In the genomic region with DNA sequence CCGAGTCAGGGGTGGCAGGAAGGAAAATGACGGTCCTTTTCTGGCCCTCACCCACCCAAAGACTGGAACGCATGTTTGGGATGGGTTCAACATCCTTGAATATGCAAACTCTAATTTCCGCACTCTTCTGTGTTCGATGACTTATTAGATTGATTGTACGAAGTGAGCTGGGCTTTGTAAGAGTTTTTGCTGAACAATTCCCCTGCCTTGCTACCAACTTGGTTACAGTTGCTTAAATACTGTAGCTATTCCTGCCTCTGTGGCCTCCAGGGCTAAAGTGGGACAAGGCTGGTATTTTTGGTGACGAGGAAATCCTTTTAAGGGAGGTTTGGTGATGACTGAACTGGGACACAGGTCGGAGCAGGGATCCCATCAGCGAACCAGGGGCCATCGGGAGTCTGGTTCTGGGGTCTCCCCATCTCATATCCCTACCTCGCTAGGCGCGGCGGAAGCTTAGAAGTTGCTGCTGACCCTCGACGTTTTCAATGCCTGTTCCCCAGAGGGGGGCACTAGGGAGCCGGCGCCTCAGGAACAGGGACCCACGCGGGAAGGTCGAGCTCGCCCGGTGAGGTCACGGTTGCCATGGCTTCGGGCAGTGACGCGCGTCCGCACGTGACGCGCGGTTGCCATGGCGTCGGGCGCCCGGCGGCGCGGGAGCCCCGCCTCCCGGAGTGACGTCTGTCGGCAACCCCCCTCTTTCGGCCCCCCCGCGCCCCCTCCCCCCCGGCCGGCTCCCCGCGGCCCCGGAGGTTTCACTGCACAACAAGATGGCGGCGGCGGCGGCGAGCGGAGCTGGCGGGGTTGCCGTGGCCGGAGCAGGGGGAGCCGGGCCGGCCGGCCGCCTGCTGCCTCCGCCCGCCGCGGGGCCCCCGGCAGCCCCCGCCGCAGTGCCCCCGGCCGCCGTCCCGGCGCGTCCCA, we compare ENCODE assay signal across 8 mouse cellular contexts. TPM values are rescaled to one million over a fixed set of nuclear protein-coding genes. Genes with fewer than 3 reads are reported as not detected.
A peak's percentile ranks its signal among the peaks of the same experiment; 100 is the strongest.
DNase-seq lines count a peak whose midpoint lies in the region; ATAC-seq and TF ChIP-seq lines count a peak whose summit lies in the region.

A gene (minus strand): TSS at position 600 of the 918 bp plus-strand sequence.
A gene (plus strand): TSS at position 730 of the 918 bp plus-strand sequence.

- no peaks in the 10 kb centered on the region for H3K27me3 ChIP-seq in lung, embryonic 15.5 days

- H3K4me1 ChIP-seq in lung, embryonic 15.5 days = peaks cover 53% of the 10 kb centered on the region
- peaks cover 12% of the 10 kb centered on the region for H3K4me1 ChIP-seq in olfactory bulb, adult 2 months (ENCODE audit: control insufficient read depth, insufficient read depth, low read length)

- H3K36me3 ChIP-seq in lung, embryonic 15.5 days = no peaks in the 10 kb centered on the region

- peak within 1 kb of the TSS; percentile 99 for H3K4me3 ChIP-seq in lung, embryonic 15.5 days
- H3K4me3 ChIP-seq in olfactory bulb, adult 2 months (ENCODE audit: insufficient read depth, low read depth, low read length) = peak within 1 kb of the TSS; percentile 99

- peak; percentile 96 for DNase-seq in Muller cell, postnatal 12 days (ENCODE audit: inconsistent ontology term)
- DNase-seq in cerebellum, adult 9-10 months = peak; percentile 95
- DNase-seq in layer of hippocampus, adult 9-10 months (ENCODE audit: low spot score) = peak; percentile 79
- peak; percentile 93 to 94 for DNase-seq in thymus, adult 18-20 months

- WGBS in lung, embryonic 15.5 days = 2% methylated on average over 57 of the region's 78 CpGs
- 2% methylated on average over 77 of the region's 78 CpGs for WGBS in olfactory bulb, adult 2 months

- TF ChIP-seq CTCF in olfactory bulb, adult 2 months (IDR thresholded peaks at IDR 0.05; ENCODE audit: insufficient read depth, low read depth, low read length) = peak; percentile 91

- peak within 1 kb of the TSS; percentile 71 for H3K4me2 ChIP-seq in lung, embryonic 15.5 days

- peak; percentile 78 for ATAC-seq in frontal cortex, adult (ENCODE audit: low TSS enrichment)
- peak; percentile 68 to 82 for ATAC-seq in hematopoietic stem cell, adult 5-6 weeks (replicated peaks in 1 of 2; ENCODE audit: insufficient read depth in 1 of 2, low FRiP score in 2 of 2, low TSS enrichment in 1 of 2, low read depth in 1 of 2, poor library complexity in 2 of 2, severe bottlenecking in 2 of 2)
- peak; percentile 90 for ATAC-seq in lung, embryonic 15.5 days (ENCODE audit: borderline replicate concordance, extremely low read depth, low FRiP score, low TSS enrichment)

- peak within 1 kb of the TSS; percentile 95 for H3K9ac ChIP-seq in lung, embryonic 15.5 days

- H3K27ac ChIP-seq in lung, embryonic 15.5 days = peak within 1 kb of the TSS; percentile 95
- peak within 1 kb of the TSS; percentile 97 for H3K27ac ChIP-seq in olfactory bulb, adult 2 months (ENCODE audit: insufficient read depth, low read depth, low read length)

- no peaks in the 10 kb centered on the region for H3K9me3 ChIP-seq in lung, embryonic 15.5 days

- TF ChIP-seq POLR2A in olfactory bulb, adult 2 months (IDR thresholded peaks at IDR 0.05; ENCODE audit: insufficient read depth, low read depth, low read length) = no peak

RNA-seq across cellular contexts. Expression of the first gene that starts in this region (rescaled TPM):
- total RNA-seq in hematopoietic stem cell, adult 5-6 weeks (2017) = 105 and 106 TPM in 2 replicates
- 174 and 175 TPM in 2 replicates for polyA plus RNA-seq in lung, embryonic 15.5 days (2015; fragmentation: Nextera tagmentation; extraction: Ambion mirVana)
- 66.5 and 504 TPM in 2 replicates for polyA plus RNA-seq in olfactory bulb, adult 2 months (2012; ENCODE audit: insufficient read depth, insufficient read length, low replicate concordance, missing spikeins)

RNA-seq across cellular contexts. Expression of the second gene that starts in this region (rescaled TPM):
- 24.3 and 27.4 TPM in 2 replicates for total RNA-seq in hematopoietic stem cell, adult 5-6 weeks (2017)
- 12.8 TPM in 2 replicates for polyA plus RNA-seq in lung, embryonic 15.5 days (2015; fragmentation: Nextera tagmentation; extraction: Ambion mirVana)
- 51.7 TPM in 1 of 2 replicates, not detected in the other for polyA plus RNA-seq in olfactory bulb, adult 2 months (2012; ENCODE audit: insufficient read depth, insufficient read length, low replicate concordance, missing spikeins)

Comparison
In these comparisons a context has a peak if more than half of its experiments do, and no peak if none do; other contexts are left out.
1. Peak in every context shown above with its lines: DNase-seq, ATAC-seq, H3K4me3 ChIP-seq and H3K27ac ChIP-seq.